Mouse (Mus musculus): ENCODE data around the gene Fbln2.

Gene Fbln2

DNA sequence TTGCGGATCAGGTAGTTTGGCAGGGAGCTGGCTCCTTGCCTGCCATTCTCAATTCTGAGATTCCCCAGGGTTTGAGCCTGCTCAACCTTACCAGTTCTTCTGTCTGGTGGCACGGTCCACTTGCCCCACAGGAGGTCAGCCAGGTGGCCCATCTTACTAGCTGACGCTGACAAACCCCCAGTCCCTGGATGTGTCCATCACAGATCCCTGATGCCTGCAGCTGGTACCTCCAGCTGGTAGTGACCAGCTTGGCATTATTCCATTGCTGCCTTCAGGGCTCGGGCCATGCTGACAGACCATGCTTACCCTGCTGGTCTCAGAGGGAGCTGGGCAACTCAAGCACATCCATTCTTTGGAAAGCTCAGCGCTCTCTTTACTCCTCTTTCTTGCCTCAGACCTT is 18.7 kb downstream of the Fbln2 start:
- DNase-seq (ENCODE audit: low spot score), result no peak

GRCm38 (mm10) chr6:91231523-91231922 is 19.3 kb downstream of the Fbln2 start:
- DNase-seq (ENCODE audit: low spot score), result no peak

GRCm38 (mm10) chr6:91233011-91233410 is 20.8 kb downstream of the Fbln2 start:
- no peak for DNase-seq (ENCODE audit: low spot score)

- DNase-seq (ENCODE audit: low spot score), result no peak
Measured at GRCm38 (mm10) chr6:91233424-91234015, 21.3 kb downstream of the Fbln2 start.

- DNase-seq (ENCODE audit: low spot score), result no peak
Measured at GRCm38 (mm10) chr6:91236006-91236405, 23.8 kb downstream of the Fbln2 start.

DNA sequence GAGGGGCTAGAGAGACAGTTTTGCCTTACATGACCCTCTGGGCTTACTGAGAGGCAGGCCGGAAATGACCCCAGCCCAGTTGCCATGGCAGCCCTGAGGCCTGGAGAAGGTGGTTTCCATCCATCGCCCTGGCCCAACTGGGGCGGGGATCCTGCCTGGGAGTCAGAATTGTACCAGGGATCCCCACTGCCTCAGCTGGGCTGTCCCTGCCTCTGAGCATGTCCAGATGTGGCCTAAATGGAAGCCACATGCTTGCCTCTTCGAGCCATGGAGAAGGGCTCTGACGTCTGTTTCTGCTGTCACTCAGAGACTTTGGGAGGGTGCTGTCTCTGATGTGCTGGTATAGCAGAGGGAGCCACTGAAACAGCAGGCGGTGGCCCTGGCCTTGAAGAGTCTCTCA is 24.2 kb downstream of the Fbln2 start:
- no peak for DNase-seq (ENCODE audit: low spot score)

- no peak for DNase-seq (ENCODE audit: low spot score)
Measured at GRCm38 (mm10) chr6:91237273-91237672, 25.0 kb downstream of the Fbln2 start.

DNA sequence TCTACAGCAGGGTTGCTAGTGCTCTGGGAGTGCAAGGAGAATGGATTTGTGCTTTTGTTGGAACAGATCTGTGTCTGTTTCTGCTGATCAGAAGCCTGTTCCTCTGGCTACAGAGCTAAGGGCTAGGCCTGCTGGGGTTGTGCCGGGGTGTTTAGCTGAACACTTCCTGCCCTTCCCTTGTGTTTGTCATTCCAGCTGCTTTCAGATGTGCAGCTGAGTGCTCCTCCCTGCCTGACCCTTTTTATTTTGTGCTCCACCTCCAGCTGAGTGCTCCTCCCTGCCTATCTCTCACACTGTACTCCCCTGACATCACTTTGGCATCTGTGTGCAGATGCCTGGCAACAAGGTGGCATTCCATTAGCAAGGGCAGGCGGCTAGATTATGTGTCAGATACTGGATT is 28.3 kb downstream of the Fbln2 start:
- no peak for DNase-seq (ENCODE audit: low spot score)

- no peak for DNase-seq (ENCODE audit: low spot score)
Measured at GRCm38 (mm10) chr6:91240964-91241363, 28.7 kb downstream of the Fbln2 start.

DNA sequence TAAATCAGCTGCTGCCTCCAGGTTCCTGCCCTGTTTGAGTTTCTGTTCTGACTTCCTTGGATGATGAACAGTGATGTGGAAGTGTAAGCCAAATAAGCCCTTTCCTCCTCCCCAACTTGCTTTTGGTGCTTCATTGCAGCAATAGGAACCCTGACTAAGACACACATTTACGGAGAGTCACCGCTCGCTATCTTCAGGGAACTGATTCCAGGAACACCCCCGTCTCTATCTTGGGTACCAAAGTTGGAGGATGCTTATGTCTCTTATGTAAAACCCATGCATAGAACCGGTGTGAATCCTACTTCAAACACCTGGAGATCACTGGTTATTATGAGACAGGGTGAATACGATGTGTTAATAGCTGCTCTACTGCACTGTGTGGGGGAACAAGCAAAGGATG is 31.1 kb downstream of the Fbln2 start:
- peak; percentile 58 for DNase-seq (ENCODE audit: low spot score)

DNA sequence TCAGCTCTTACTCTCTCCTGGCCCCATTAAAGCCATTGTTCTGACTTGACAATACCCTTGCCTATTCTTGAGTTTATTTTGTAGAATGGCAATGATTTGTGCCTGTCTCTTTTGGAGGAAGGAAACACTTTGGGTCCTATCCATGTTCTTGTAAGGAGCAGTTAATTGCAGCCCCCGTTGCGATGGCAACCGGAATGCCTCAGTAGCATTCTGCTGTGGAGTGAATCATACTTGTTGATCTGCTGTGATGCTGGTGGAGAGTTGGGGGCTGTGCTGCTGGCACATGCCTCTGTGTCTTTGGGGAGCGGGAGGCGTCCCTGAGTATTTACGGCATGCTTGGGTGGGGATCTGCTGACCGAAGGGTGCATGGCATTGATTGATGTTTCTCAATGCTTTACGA is 32.1 kb downstream of the Fbln2 start:
- peak; percentile 32 for DNase-seq (ENCODE audit: low spot score)

GRCm38 (mm10) chr6:91245331-91245730 is 33.1 kb downstream of the Fbln2 start:
- no peak for DNase-seq (ENCODE audit: low spot score)

DNA sequence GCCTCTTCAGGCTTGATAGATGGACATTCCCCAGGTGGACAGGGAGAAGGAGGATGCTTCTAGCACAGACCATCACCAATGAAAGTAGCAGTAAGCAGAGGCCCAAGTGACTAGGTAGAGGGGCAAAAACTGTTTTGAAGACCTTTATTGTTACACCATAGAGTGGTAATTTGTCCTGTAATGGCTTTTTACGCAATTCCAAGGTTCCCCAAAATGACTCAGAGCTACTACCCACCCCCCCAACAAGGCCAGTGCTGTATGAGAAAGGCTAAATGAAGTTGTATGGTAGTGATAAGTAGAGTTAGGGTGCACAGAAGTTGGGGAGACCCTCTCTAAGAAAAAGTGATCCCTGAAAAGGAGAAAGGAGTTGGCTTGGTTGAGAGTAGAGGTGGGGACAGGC is 35.1 kb downstream of the Fbln2 start:
- no peak for DNase-seq (ENCODE audit: low spot score)

GRCm38 (mm10) chr6:91248627-91249026 is 36.4 kb downstream of the Fbln2 start:
- DNase-seq (ENCODE audit: low spot score), result no peak

- no peak for DNase-seq (ENCODE audit: low spot score)
Measured at GRCm38 (mm10) chr6:91249797-91250196, 37.5 kb downstream of the Fbln2 start.

DNA sequence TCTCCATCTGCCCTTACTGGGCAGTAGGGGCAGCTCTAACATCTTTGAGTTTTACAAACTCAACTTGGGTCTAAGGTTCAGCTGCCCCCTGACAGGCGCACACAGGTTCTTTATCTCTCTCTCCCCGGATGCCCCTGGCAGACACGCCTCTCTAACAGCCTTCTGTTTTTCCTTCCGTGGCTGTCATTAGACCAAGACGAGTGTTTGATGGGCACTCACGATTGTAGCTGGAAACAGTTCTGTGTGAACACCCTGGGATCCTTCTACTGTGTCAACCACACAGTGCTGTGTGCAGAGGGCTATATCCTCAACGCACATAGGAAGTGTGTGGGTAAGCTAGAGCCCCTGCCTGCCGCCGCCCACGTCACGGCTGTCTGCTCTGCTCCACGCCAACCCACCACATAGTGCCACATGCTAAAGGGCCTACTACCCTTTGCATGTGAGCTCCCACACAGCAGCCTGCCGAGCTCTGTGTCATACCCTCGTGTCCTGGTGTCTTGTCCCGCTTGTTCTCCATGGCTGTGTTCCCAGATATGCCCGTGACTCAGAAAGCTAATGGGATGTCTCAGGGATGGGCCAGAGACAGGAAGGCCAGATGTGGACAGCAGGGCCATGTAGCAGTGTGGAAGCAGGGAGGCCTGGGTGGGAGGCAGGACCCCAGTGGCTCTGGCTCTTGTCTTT is 47.3 kb downstream of the Fbln2 start:
- peak; percentile 60 for DNase-seq (ENCODE audit: low spot score)

GRCm38 (mm10) chr6:91260347-91260986 is 48.2 kb downstream of the Fbln2 start:
- no peak for DNase-seq (ENCODE audit: low spot score)

- no peak for DNase-seq (ENCODE audit: low spot score)
Measured at GRCm38 (mm10) chr6:91260987-91261367, 48.7 kb downstream of the Fbln2 start.

- no peak for DNase-seq (ENCODE audit: low spot score)
Measured at GRCm38 (mm10) chr6:91265616-91266015, 53.4 kb downstream of the Fbln2 start.

DNA sequence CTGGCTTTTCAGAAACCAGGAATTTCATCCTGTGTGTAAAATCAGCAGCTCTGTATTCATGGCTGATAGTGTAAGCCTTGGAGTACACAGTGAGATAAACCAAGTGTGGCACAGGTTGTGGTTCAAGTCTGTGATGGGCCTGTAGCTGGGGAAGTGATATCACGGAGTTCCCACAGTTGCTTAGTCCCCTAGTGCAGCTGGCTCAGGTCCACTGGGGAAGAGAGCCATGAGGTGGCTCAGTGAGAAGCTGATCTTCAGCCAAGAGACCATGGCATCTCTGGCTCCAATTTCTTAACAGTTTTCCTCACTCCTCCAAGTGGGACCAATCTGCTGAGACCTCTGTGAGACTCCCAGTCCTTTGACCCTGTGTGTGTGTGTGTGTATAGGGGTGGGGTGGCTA is 54.4 kb downstream of the Fbln2 start:
- DNase-seq (ENCODE audit: low spot score), result no peak

DNA sequence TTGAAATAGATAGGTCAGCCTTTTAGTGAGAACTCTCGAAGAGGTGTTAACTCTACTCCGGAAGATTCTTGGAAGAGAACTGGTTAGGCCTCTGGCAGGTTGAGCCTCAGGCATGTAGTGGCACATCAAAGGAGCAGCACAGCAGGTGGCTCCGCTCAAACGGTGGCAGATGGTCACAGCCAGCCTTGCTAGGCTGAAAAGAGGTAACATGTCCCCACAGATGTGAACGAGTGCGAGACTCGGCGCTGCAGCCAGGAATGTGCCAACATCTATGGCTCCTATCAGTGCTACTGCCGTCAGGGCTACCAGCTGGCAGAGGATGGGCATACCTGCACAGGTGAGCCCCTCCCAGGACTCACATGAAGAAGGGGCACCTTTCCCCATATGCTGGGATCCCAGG is 56.1 kb downstream of the Fbln2 start:
- no peak for DNase-seq (ENCODE audit: low spot score)

- DNase-seq (ENCODE audit: low spot score), result no peak
Measured at GRCm38 (mm10) chr6:91277549-91277948, 65.3 kb downstream of the Fbln2 start.

GRCm38 (mm10) chr6:91278302-91278701 is 66.0 kb downstream of the Fbln2 start:
- no peak for DNase-seq (ENCODE audit: low spot score)

- DNase-seq (ENCODE audit: low spot score), result no peak
Measured at GRCm38 (mm10) chr6:91279477-91279876, 67.2 kb downstream of the Fbln2 start.
